Mouse (Mus musculus) forebrain, embryonic 16.5 days (tissue): Measurements from ENCODE around the gene 1700022I11Rik. TPM values are rescaled to one million over a fixed set of nuclear protein-coding genes. Genes with fewer than 3 reads are reported as not detected.

Experiments
- ATAC-seq: fragments of 200-750 bp; cut with Nextera tagmentation; 2 replicates; pipeline ENCODE4 v1.8.0; 2017; ENCODE audit warnings: mild to moderate bottlenecking, moderate library complexity
- H3K27ac ChIP-seq: fragments of 300-500 bp; sonication (generic); 2 replicates; pipeline ENCODE4 v1.5.1; 2014; ENCODE audit warnings: low read length, control low read depth
- H3K27me3 ChIP-seq: fragments of 300-500 bp; sonication (generic); replicated peaks from 2 replicates; pipeline ENCODE4 v1.6.1; 2014; ENCODE audit warnings: low read length; ENCODE audit not compliant: control insufficient read depth, insufficient read depth
- H3K36me3 ChIP-seq: fragments of 300-500 bp; sonication (generic); 2 replicates; pipeline ENCODE4 v1.6.1; 2014; ENCODE audit not compliant: control insufficient read depth, insufficient read depth
- H3K4me1 ChIP-seq: fragments of 300-500 bp; sonication (generic); replicated peaks from 2 replicates; pipeline ENCODE4 v1.6.1; 2014; ENCODE audit warnings: low read length; ENCODE audit not compliant: control insufficient read depth, insufficient read depth
- H3K4me2 ChIP-seq: fragments of 300-500 bp; sonication (generic); 2 replicates; pipeline ENCODE4 v1.6.1; 2014; ENCODE audit warnings: mild to moderate bottlenecking, low read length, control low read depth
- H3K4me3 ChIP-seq: fragments of 300-500 bp; sonication (generic); replicated peaks from 2 replicates; pipeline ENCODE4 v1.5.1; 2014; ENCODE audit warnings: mild to moderate bottlenecking, low read length, control low read depth
- H3K9ac ChIP-seq: fragments of 300-500 bp; sonication (generic); replicated peaks from 2 replicates; pipeline ENCODE4 v1.6.1; 2014; ENCODE audit warnings: low read depth, low read length, control low read depth
- H3K9me3 ChIP-seq: fragments of 300-500 bp; sonication (generic); 2 replicates; pipeline ENCODE4 v1.6.1; 2016; ENCODE audit warnings: low read length; ENCODE audit not compliant: control insufficient read depth
- WGBS: fragments of 180-500 bp; shearing (Covaris S2); extraction: QIAGEN DNeasy Blood & Tissue Kit; methylation state at CpG from one replicate; pipeline ENCODE4 v1.1.7; 2014; 5-methylcytosine and 5-hydroxymethylcytosine counted together
- polyA plus RNA-seq: library from polyadenylated mRNA; unstranded; fragments of >200 nt; fragmentation: Nextera tagmentation; extraction: Ambion mirVana; gene quantifications from 2 replicates; pipeline ENCODE4 v1.2.1, GENCODE M21; 2015

1700022I11Rik gene
- 0.51 and 0.60 TPM in 2 replicates for polyA plus RNA-seq

DNA sequence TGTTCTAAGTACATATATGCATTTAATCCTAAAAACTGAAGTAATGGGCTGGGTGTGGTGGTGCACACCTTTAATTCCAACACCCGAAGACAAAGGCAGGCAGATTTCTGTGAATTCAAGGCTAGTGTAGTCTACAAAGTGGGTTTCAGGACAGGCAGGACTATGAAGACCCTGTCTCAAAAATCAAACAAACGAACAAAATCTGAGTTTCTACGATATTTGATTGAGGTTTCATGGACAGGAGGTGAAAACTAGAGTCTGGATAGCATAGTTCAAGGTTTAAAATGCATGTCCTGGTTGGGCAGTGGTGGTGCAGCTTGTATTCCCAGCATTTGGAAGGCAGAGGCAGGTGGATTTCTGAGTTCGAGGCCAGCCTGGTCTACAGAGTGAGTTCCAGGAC, at the start of gene 1700022I11Rik:
Gene 1700022I11Rik, plus strand, starts transcription at position 301 of the 400 bp plus-strand sequence.
- Histone ChIP-seq H3K4me2 (no peak within 1 kb of the TSS), H3K9me3 (no peaks in the 10 kb centered on the region), H3K36me3 (no peaks in the 10 kb centered on the region), H3K27ac (no peak within 1 kb of the TSS), H3K9ac (no peak within 1 kb of the TSS), H3K4me1 (peaks cover 6% of the 10 kb centered on the region; the same call in 1 of the 2 replicates), H3K4me3 (no peak within 1 kb of the TSS), H3K27me3 (no peaks in the 10 kb centered on the region)
- WGBS = 95% methylated on average over 4 of the region's 4 CpGs
- ATAC-seq = no peak

DNA sequence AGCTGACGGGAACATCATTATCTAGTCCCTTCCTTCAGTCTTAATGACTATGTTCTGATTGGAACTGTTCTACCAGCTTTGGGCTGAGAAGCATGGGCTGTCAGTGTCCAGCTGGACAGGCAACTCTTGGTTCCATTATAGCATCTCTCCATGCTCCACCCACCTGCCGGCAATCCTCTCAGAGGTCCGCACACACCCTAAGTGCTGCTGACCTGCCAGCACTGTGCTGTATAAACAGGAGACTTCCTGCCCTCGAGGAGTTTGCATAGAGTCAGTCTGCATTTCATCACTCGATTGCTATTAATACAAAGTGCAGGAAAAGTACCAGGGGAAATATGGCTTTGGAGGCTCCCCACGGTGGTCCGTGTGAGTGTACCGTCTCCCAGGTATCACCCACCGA, 48.7 kb upstream of the 1700022I11Rik start:
- WGBS = 87% methylated on average over 9 of the region's 9 CpGs
- ATAC-seq = no peak

DNA sequence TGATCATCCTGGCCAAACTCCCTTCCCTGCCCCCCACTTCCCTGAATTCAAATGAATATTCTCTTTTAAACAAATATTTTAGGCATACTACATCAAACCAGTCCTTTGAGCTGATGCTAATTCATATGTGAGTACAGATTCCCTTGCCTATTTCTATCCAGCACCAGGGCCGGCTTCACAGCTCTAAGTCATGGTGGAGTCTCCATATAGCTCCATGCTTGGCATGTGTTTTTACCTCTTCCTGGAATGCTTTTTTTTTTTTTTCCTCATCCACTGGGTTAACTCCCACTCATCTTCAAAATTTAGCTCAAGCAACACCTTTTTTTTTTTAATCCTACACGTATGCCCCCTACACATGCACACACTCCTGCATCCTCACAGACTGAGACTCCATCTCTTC, 47.9 kb upstream of the 1700022I11Rik start:
- Histone ChIP-seq H3K4me2 (no peak overlapping the region), H3K36me3 (no peaks in the 10 kb centered on the region), H3K9me3 (no peaks in the 10 kb centered on the region), H3K9ac (no peak overlapping the region), H3K27me3 (peaks cover 4% of the 10 kb centered on the region; the same call in 1 of the 2 replicates), H3K27ac (no peak overlapping the region), H3K4me1 (0 out of 2 replicates have a peak, but pooled peaks cover 5% of the 10 kb centered on the region), H3K4me3 (no peak overlapping the region)
- 69% methylated on average over 2 of the region's 2 CpGs for WGBS
- no peak for ATAC-seq

More for the DNA sequence above, 48.7 kb upstream of the 1700022I11Rik start:
- Histone ChIP-seq H3K4me2 (no peak overlapping the region), H3K9me3 (no peaks in the 10 kb centered on the region), H3K27me3 (peaks cover 4% of the 10 kb centered on the region; the same call in 1 of the 2 replicates), H3K4me1 (0 out of 2 replicates have a peak, but pooled peaks cover 7% of the 10 kb centered on the region), H3K27ac (no peak overlapping the region), H3K9ac (no peak overlapping the region), H3K36me3 (no peaks in the 10 kb centered on the region), H3K4me3 (no peak overlapping the region)

DNA sequence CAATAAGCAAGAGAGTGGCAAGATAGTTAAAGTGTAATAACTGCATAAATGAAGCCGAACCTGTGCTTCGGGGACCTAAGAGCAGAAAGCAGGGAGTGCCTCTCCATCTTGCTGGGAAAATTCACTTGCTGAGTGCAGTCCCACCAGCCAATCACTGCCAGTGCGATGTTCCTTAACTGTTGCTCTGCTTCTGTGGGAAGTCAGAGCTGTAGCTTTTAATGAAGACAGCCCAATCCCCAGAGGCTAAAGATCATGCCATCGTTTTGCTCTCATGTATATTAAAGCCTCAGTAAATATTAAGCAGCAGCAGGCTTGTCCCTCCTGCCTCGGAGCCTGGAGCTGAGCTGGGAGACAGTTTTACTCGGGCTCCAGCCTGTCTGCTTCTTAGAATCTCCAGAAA, 47.3 kb upstream of the 1700022I11Rik start:
- H3K36me3 ChIP-seq = no peaks in the 10 kb centered on the region
- no peak overlapping the region for H3K9ac ChIP-seq
- peaks cover 4% of the 10 kb centered on the region; the same call in 1 of the 2 replicates for H3K27me3 ChIP-seq
- peak; percentile 45; the same call in 1 of the 2 replicates for ATAC-seq
- no peak overlapping the region for H3K4me2 ChIP-seq
- H3K4me3 ChIP-seq = no peak overlapping the region
- 0 out of 2 replicates have a peak, but pooled peaks cover 3% of the 10 kb centered on the region for H3K4me1 ChIP-seq
- no peak overlapping the region for H3K27ac ChIP-seq
- no peaks in the 10 kb centered on the region for H3K9me3 ChIP-seq
- 71% methylated on average over 6 of the region's 6 CpGs for WGBS

DNA sequence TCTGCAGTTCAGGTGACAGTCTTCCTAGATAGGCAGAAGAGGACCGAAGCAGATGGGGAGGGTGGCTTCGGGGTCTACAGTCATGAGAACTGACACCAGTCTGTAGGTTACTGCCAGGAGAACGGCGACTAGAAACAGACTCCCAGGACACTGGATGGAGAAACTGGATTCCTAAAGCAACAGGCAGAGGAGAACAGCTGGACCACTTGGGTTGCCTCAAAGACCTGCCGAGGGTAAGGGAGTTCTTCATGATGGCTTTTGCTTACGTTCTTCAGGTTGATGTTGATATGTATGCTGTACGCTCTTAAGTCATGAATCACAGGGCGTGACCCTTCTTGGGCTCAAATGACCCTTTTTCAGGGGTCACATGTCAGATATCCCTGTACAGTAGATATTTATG, 46.9 kb upstream of the 1700022I11Rik start:
- ATAC-seq = no peak
- Histone ChIP-seq H3K27ac (no peak overlapping the region), H3K4me2 (no peak overlapping the region), H3K36me3 (no peaks in the 10 kb centered on the region), H3K4me3 (no peak overlapping the region), H3K9me3 (no peaks in the 10 kb centered on the region), H3K27me3 (peaks cover 4% of the 10 kb centered on the region; the same call in 1 of the 2 replicates), H3K4me1 (0 out of 2 replicates have a peak, but pooled peaks cover 3% of the 10 kb centered on the region), H3K9ac (no peak overlapping the region)
- WGBS = 90% methylated on average over 8 of the region's 8 CpGs

DNA sequence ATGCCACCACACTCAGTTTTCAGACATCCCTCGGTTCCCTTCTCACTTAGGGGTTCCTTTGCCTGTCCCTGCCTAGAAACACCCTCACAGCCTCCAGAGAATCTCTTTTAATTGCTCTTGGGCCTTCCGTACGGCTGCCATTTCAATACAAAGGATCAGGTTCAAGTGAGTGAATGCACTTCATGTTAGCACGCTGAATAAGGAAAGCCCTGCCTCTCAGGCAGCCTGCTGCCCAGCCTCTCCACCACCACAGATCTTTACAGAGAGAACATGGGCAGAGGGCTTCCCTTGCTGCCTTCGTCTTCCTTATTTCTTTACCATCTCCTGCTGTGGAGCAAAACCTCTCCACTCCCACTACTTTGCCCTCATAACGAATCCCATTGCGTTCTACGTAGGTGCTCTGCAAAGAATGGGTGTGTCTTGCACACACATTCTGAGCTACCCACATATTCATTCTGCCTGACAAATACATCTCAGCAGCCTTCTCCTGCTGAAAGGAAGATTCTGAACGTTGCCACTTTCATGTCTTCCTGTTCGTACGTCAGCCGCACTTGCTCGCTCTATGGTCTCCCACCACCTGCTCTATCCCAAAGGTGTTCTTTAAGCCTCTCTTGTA, 45.2 kb upstream of the 1700022I11Rik start:
- no peak overlapping the region for H3K4me3 ChIP-seq
- H3K4me2 ChIP-seq = no peak overlapping the region
- no peak for ATAC-seq
- H3K4me1 ChIP-seq = no peaks in the 10 kb centered on the region
- WGBS = 50% methylated on average over 13 of the region's 13 CpGs
- H3K36me3 ChIP-seq = no peaks in the 10 kb centered on the region
- no peaks in the 10 kb centered on the region for H3K27me3 ChIP-seq
- no peak overlapping the region for H3K27ac ChIP-seq
- no peak overlapping the region for H3K9ac ChIP-seq
- H3K9me3 ChIP-seq = no peaks in the 10 kb centered on the region

DNA sequence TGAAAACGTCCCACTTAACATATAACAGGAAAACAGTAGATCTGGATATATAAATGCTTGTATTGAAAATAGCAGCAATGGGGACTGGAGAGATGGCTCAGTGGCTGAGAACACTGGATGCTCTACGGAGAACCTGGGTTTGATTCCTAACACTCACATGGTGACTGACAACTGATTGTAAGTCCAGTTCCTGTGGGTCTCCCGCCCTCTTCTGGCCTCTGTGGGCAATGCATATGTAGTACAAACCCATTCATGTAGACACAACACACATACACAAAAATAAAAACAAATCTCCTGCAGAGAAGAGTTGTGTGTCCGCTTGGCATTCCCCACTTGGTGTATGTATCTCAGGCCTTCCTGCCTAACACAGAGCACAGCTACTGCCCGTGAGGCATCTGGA, 41.2 kb upstream of the 1700022I11Rik start:
- Histone ChIP-seq H3K27ac (no peak overlapping the region), H3K36me3 (no peaks in the 10 kb centered on the region), H3K9ac (no peak overlapping the region), H3K4me1 (no peaks in the 10 kb centered on the region; the same call in 1 of the 2 replicates), H3K4me2 (no peak overlapping the region), H3K9me3 (no peaks in the 10 kb centered on the region), H3K27me3 (no peaks in the 10 kb centered on the region), H3K4me3 (no peak overlapping the region)
- WGBS = 85% methylated on average over 5 of the region's 5 CpGs
- no peak for ATAC-seq

DNA sequence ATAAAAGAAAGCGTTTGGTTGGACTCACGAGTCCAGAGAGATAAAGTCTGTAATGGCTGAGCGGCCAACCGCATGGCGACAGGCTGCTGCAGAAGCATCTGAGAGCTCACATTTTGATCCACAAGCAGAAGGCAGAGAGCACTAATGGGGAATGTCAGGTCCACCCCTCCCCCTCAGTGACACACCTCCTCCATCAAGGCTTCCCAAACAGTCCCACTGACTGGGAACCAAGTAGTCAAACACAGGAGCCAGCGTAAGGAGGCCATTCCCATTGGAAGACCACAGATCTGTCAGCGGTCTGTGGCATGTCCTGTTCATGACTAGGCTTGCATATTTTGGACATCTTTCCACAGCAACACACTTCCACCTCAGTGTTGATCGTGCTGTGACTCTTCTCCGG, 40.5 kb upstream of the 1700022I11Rik start:
- Histone ChIP-seq H3K27me3 (no peaks in the 10 kb centered on the region), H3K4me2 (no peak overlapping the region), H3K9me3 (no peaks in the 10 kb centered on the region), H3K36me3 (no peaks in the 10 kb centered on the region), H3K9ac (no peak overlapping the region), H3K27ac (no peak overlapping the region), H3K4me1 (peaks cover 7% of the 10 kb centered on the region), H3K4me3 (no peak overlapping the region)
- no peak for ATAC-seq
- 93% methylated on average over 9 of the region's 9 CpGs for WGBS

DNA sequence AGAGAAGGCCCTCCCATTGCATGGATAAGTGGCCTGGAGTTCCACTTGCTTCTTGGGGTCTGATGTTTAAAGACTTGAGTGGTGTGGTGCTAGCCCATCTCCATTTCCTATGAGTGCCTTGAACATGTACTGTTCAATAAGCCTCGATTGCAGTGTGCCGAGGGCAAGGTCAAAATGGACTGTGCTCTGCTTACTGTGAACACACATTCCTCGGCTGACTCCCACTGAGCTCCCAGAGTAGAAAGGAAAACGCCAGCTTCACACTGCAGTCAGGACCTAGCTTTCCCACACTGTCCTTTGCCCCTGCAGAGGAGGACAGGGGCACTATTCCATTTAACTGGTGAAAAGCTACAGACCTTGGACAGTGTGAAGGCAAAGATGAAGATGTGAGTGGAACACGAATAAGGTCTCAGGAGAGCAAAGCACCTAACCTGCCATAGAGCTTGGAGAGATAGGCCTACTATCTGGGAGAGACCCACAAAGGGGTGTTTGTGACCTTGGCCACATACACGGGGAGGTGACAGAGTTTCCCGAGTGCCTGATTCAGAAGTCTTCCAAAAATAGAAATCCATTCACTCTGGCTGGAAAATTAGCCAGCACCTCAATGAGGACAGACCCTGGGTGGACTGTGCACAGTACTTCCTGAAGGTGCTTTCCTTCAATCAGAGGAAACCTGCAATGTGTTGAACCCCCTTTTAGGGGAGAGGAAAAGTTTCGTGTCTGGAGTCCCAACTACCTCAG, 37.0 kb upstream of the 1700022I11Rik start:
- H3K27ac ChIP-seq = no peak overlapping the region
- H3K27me3 ChIP-seq = no peaks in the 10 kb centered on the region
- no peaks in the 10 kb centered on the region for H3K36me3 ChIP-seq
- no peaks in the 10 kb centered on the region for H3K9me3 ChIP-seq
- no peak overlapping the region for H3K9ac ChIP-seq
- H3K4me1 ChIP-seq = peaks cover 7% of the 10 kb centered on the region
- 72% methylated on average over 8 of the region's 8 CpGs for WGBS
- no peak overlapping the region for H3K4me3 ChIP-seq
- ATAC-seq = no peak
- H3K4me2 ChIP-seq = no peak overlapping the region
